Mouse (Mus musculus) layer of hippocampus, postnatal 25 days (tissue): ENCODE data around the gene Slc38a4. TPM values are rescaled to one million over a fixed set of nuclear protein-coding genes. Genes with fewer than 3 reads are reported as not detected.

Experiments used
- DNase-seq, 2 experiments: peaks; one replicate each; pipeline ENCODE4 v3.0.0; 2022; ENCODE audit warnings: mixed read lengths in 2 of 2, low spot score in 1 of 2; ENCODE audit errors: extremely low spot score in 1 of 2
- total RNA-seq, 2 experiments: library from RNA; stranded (reverse); gene quantifications; 2 replicates each; pipeline ENCODE4 v1.2.3; 2021

Gene Slc38a4
- total RNA-seq, 2 experiments from 2014 or later: 0.77 to 0.91 TPM

DNA sequence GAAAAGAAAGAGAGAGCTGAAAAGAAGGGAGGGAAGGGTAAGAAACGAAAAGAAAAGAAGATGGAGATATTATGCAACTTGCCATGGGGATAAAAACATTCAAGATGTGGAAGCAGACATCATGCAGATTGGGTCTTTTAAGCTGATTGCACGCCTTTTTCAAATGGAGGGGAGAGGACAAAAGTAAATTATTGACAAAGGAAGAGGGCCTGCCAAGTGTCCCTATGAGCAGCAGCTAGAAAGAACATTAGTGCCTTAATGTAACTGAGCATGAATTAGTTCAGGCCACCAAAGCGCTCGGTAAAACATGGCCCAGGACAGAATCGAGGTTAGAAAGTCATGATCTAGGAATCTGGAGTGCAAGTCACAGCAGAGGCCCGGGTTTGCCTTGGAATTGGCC lies 35.5 kb downstream of the Slc38a4 start:
- no peak for DNase-seq

DNA sequence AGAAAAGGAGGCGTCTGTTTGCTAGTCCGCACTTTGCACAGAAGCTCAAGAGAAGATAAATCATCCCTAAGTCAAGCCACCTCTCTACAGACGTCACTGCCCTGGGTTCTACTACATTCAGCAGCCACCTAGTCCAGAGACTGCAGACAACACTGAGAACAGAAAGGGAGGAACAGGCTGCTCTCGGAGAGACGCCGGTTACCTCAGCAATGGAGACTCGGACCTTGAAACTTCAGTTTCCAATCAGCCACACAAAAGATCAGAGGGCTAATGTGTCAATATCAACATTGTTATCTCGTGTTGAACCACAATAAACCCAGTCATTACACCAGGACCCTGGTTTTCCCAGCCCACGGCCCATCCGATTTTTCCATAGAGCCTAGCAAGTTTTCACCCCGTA lies 36.4 kb downstream of the Slc38a4 start:
- no peak for DNase-seq

DNA sequence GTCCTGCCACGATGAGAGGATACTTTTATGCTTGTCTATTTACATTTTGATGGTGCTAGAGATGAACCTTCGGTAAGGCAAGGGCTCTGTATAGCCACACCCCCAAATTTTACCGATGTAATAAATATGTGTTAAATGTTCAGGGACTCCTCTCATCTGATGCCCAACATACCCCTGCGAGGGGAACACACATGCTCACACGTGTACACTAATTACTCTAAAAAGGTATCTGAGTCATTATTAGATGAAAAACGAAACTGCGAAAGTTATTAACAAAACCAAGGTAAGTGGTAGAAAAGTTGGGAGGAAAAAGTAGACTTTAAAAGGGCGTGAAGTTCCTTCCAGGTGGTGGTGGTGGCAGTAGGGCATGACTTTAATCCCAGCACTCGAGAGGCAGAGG lies 38.6 kb downstream of the Slc38a4 start:
- no peak for DNase-seq

DNA sequence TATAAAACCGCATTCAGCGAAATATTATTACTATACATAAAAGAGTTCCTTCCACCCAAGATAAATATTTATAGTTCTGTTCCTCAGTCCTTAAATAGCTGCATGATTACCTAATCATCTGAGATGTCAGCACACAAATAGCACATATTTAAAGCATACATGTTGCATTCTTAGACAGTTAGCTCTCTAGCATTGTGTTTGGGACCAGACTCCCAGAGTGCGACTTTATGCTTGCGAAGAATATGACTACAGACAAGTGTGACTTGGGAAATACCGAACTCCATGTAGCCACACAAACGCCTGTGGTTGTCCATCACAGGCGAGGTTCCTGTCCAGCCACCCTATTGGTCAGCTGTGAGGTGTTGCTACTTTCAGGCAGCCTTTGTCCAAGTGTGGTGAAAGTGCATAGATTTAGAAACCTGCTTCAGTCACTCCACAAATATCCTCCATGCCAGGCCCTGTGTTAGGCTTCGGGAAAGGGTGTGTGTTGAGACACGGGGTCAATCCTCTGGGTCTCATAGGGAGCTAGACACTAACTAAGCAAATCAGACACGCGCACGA lies 40.6 kb downstream of the Slc38a4 start:
- no peak for DNase-seq

DNA sequence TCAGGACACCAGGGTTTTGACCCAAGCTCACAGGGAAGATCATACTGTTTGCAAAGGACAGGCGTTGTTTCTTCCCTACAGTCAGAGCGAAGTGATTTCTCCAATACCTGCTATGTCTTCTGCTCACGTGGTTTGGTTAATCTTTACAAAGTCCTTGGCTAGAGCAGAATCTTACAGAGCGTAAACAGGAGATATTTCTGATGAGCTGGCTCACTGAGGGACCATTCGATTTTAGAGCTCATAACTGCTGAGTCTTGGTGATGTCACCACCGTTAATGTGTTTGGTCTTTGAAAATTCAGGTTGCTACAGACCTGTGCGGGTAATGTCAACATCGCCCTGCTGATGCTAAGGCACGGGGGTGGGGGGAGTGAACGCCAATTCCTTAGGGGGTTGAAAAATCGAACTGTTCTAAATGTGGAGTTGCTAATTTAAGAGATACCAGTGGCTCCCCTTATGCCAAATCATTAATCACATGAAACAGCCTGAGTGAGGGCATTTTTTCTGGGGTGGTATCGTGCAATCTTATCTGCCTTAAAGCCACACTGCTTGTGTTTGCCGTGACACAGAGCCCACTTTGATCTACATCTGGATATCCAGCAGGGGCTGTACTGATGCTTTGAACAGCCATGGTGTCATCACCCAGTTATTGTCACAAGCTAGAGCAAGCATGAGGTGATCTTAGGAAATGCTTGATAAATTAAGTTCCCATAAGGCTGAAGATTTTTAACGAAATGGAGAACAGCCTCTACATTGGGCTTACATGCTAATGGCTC lies 44.0 kb downstream of the Slc38a4 start:
- DNase-seq: no peak

DNA sequence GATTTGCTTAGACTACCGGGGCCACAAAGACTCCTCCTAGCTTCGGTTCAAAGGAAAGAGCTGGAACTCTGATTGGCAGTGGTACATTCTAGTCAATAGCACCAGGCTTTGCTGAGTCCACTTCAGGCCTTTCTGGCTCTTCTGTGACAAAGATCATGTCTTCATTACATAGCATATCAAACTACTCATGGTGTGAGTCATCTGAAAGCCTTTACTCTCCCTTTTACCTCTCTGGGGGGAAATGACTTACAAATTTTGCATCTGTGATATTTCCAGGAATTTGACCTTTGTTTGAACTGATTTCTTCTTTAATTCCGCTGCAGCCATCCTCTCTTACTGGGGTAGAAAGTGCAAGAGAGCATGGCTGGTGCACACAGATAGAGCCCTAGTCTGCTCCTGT lies 46.5 kb downstream of the Slc38a4 start:
- DNase-seq: no peak

DNA sequence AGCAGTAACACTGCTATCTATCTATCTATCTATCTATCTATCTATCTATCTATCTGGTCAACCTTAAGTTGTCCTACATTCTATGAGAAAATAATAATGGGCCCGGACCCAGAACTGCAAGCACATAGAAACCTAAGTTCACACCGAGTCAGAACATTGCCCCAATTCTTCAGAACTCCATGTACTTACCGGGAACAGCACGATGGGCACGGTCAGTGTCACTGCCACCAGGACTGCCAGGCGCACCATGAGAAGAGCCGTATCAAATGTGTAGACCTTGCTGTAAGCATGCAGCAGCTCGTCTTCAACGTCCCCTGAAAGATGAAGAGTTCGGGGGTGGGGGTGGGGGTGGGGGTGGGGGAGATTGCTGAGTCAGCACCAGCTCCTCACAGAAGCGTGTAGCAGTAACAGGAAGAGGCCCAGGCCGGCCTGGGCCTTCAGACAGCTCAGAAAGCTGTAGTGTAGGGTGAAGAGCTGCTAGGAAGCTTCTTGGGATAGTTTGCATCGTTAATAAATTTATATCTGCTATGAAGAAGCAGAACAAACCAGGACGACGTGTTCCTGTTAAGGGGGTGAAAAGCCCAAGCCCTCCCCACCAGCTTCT lies 50.0 kb downstream of the Slc38a4 start:
- no peak for DNase-seq

DNA sequence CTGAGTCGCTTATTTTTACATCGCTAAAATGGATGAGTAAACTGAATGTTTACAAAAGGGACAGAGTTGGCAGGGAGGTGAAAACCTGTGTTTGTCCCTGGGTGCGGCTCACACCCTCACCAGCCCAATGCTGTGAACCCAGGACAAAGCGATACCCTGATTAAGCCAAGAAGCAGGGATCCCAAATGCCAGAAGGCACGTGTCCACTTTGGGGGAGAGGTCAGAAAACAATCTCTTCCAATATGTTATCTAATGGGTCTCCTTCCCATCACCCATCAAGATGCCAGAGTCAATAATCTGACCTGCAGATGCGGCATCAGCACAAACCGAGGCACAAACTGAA lies 51.3 kb downstream of the Slc38a4 start:
- DNase-seq: no peak

DNA sequence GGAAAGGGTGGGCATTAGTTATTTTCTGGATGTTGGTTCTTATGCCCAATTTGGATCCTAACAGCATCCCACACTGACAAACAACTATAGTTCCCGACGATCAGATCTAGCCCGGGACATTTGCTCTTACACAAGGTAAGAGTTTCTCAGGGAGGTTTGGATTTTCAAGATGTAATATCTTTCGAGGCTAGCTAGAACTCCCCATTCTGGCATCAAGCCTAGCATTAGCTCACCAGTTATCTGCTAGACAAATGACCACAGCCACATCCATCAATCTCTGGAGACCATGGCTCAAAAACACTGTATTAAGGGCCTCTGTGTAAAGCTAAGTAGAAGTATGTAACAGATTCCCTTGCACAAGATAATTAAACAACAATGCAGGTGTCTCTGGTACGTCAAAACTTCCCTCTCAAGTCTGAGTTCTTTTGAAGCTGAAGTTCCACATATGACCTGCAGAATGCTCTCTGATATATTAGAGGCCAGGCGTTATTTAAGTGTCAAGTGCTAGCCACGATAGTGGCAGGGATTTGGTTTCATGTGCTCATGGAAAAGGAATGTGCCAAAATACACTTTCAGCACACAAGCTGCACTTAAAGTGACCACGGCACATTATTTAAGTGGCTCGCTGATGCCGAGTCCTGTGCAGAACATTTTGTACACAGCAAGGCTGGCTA lies 51.8 kb downstream of the Slc38a4 start:
- no peak for DNase-seq

DNA sequence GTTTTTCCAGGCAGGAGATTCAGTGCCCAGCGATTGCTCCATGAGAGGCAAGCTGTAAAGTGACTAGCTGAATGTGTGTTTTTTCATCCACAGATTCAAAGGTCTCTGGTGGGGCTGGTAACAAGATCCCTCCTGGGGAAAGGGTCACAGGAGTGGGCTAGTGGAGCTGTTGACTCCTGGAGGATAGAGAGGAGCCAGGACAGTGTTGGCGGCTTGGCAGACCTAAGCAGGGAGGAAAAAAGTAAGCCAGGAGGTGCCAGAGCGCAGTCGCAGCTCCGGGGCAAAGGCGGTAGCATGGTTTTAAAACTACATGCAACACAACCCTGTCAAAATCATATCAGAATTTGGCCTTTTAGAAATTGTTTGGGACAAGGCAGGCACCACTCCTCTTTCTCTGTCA lies 52.6 kb downstream of the Slc38a4 start:
- no peak for DNase-seq

DNA sequence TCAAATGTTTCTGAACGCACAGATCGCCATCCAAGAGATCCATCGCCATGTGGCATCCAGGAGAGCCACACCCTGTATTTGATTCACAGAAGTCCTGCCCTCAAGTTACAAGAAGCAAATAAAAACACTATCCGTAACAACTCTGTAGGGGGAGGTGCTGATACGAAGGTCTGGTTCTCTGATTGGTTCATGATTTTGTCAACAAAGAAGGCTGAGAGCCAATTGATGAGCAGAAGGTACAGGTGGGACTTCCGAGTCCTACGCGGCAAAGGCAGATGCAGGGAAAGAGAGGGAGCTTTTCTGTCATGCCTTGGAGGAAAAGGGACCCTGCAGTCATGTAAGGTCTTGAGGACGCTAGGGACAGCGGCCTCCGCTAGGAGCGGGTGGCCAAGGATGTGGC lies 53.0 kb downstream of the Slc38a4 start:
- no peak for DNase-seq

DNA sequence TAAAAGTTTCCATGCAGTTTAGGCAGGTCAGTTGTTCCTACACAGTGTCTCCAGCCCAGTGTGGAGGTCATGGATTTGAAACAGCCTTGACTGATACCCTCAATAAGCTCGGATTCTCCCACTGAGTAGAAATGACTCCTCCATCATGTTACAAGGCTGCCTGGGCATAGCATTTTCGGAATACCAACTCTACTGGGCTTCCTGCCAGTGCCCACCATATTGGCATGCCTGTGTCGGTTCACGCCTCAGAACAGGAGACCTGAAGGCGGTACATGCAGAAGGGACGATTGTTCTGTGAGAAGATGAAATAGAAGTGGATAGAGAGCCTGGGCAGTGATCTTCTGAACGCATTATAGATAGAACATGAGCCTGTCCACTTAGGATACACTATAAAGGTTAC lies 53.9 kb downstream of the Slc38a4 start:
- peak in 1 of 2 experiments; percentile 5 for DNase-seq

DNA sequence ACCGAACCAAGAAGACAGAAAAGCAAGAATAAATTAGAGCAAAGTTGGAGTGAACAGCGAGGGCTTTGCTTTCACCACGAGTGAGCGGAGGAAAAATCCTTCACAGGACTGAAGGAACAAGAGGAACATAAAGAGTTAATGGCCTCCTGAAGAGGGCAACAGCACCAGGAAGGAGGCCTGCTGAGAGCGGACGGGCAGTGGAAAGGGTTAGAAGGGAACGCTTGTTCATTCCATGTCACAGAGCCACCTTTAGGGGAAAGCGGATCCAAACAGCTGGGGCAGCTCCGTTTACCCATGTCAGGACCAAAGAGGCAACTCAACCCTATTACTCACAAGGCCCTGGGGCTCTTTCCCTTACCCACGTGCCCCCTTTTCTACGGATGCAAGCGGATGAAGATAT lies 54.3 kb downstream of the Slc38a4 start:
- DNase-seq: no peak

DNA sequence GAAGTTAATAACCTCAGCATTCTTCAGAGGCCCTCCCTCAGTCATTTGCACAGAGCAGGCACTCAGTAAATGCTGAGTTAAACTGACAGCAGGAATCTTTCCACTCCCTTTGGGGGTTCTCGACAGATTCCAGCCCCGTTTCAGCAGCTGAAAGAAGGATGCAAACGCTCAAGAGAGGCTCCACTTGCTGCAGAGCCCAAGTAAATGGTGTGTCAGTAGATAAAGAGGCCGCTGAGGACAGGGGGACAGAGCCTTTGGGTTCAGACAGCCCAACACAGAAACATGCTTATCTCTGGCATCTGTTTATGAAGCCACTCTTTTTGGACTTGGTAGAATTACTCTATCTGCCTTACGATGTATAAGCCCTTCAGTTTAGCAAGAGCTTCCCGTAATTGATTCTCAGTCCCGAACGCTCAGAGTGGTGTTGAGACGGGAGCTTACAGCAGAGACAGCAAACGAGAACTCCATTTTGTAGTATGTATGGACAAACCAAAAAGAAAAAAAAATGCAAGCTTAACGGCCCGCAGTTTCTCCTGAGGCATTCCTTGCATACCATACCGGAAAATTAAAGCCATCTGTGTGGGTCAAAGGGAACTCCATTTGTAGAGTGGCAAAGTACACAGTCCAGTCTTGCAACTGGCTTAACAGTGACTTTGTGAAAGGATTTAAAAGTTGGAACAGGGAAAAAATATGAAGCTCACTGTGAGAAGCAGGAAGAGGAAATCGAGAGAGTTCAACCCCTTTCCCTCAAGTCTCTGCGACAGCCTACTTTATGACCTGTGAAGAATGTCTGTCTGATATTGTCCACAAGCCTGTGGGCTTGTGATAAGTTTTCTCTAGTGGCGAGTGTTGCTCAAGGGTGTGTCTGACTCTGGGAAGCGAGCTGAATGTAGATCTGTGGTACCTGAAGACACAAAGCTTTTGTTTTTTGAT lies 55.2 kb downstream of the Slc38a4 start:
- DNase-seq: no peak

DNA sequence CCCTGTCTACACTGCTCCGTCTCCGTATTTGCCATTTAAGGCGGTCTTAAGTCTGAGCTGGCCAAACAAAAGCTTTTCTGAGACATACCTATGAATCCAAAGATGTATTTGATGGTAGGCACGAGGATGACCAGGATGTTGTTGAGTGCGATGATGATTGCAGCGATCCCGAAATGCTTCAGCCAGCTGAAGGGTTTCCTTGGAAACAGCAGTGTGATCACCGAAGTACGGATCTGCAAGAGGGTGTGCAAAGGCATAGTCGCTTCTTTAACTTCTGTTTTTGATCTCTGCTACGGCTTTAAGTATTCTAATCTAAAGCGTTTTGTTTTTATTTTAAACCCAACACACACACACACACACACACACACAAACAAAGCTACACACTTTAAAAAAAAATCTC lies 56.4 kb downstream of the Slc38a4 start:
- DNase-seq: no peak

DNA sequence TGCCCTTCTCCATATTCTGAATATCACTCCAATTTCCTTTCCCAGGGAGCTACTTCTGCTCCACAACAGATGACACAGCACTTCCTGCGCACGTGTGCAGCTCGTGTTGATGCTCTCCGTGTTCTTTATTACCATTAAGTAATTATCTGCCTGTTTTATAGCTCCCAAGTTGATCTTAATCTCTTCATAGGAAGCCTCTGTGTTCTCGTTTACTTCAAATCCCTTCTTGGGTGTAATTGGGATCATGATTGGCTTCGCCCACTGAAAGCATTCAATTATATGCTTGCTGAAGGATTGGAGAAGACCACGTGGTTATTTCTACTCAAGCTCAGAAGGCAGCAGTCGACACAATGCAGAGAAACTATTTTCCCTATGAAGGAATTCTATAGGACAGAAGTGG lies 70.1 kb downstream of the Slc38a4 start:
- no peak for DNase-seq

DNA sequence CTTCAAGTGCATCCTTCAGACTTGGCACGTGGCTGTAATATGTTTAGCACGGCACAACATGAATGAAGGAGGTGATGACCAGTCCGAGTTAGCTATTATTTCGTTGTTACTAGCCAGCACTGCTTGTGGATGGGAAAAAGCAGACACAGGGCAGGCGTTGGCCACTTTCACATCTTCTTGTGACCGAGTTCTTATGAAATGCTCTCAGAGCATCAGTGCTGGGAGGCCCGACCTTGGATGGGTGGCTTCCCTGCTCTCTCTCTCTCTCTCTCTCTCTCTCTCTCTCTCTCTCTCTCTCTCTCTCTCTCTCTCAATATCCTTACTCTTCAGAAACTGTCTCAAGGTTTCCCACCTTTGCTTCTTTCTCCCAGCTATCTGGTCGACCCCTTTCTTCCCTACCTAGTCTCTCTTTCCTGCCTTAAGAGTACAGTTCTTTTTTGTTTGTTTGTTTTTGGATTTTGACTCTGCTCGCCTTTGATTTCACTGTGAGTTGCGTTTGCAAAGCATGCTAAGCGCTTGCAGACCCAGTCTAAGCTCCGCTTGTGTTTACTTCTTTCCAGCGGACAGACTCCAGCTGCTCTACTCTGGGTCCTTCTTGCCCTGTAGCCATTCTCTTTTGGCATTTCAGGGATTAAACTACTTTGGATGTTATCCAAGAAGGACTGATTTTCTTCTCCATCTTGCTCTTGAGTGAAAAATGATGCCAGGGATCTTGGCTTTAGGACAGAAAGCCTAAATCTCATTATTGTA lies 72.0 kb downstream of the Slc38a4 start:
- no peak for DNase-seq

DNA sequence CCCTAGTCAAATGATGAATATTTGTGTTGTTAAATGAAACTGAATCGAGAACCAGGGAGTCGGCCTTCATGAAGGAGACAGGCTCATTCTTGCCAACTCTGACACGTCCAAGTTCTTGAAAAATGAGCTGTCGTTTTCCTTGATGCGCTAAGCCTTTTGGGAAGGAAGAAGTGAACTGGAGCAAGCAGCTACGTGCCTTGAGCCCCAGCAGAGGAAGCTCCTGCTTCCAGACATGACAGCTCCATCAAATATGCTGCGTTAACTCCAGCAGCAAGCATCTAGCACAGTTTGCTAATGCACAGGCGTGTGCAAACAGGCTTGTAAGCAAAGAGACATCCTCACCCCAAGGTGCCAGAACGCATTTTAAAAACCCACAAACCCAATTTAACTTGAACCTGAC lies 80.6 kb downstream of the Slc38a4 start:
- no peak for DNase-seq

DNA sequence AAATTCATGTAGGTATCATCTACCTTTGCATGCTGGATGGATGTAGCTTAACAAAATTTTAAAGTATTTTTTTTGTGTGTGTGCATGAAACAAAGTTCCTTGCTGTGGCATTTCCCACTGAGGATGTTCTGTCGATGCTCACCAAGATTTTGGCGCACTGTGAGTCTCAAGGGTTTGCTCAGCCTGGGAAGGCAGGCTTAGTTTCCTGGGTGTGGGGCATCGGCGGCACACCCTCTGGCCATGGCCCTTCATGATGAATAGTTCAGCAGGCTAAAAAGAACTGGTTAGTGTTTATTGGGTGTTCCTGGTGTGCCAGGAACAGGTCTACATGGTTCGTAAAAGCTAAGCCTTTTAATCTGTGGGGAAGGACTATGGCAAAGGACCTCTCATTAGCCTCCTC lies 81.6 kb downstream of the Slc38a4 start:
- no peak for DNase-seq

DNA sequence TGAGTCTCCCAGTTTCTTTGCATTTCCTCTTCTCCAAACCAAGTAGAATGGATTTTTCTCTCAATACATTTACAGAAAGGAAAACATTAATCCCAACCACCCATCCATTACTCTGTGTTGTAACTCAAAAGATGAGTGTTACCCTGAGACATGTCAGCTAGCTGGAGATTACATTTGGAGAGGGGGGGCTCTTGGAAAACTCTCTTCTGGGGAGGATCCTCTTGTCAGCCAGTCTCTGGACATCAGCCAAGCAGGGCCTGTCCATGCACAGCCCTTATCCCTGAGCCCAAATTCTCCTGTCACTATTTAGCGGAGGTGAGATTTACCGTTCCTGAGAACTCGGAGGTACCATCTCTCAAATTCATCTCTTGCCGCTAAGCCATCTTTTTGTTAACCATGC lies 82.4 kb downstream of the Slc38a4 start:
- no peak for DNase-seq
